Mouse (Mus musculus) intestine, embryonic 16.5 days (tissue): ENCODE results near the gene Olfr519. TPM values are rescaled to one million over a fixed set of nuclear protein-coding genes. Genes with fewer than 3 reads are reported as not detected.

Experiments
- ATAC-seq: fragments of 200-750 bp; cut with Nextera tagmentation; 2 replicates; pipeline ENCODE4 v1.8.0; 2017; ENCODE audit warnings: moderate TSS enrichment, moderate library complexity
- H3K27ac ChIP-seq: fragments of 300-500 bp; sonication (generic); 2 replicates; pipeline ENCODE4 v1.5.1; 2014; ENCODE audit warnings: mild to moderate bottlenecking, low read length
- H3K27me3 ChIP-seq: fragments of 300-500 bp; sonication (generic); replicated peaks from 2 replicates; pipeline ENCODE4 v1.6.1; 2014; ENCODE audit warnings: low read length, control low read depth, mixed read lengths; ENCODE audit not compliant: control insufficient read depth, insufficient read depth
- H3K36me3 ChIP-seq: fragments of 300-500 bp; sonication (generic); 2 replicates; pipeline ENCODE4 v1.6.1; 2014; ENCODE audit warnings: low read length, control low read depth; ENCODE audit not compliant: control insufficient read depth, insufficient read depth
- H3K4me1 ChIP-seq: fragments of 300-500 bp; sonication (generic); 2 replicates; pipeline ENCODE4 v1.6.1; 2014; ENCODE audit warnings: low read length, control low read depth, mixed read lengths; ENCODE audit not compliant: control insufficient read depth, insufficient read depth
- H3K4me2 ChIP-seq: fragments of 300-500 bp; sonication (generic); 2 replicates; pipeline ENCODE4 v1.6.1; 2014; ENCODE audit warnings: low read depth, low read length, control low read depth
- H3K4me3 ChIP-seq: fragments of 300-500 bp; sonication (generic); 2 replicates; pipeline ENCODE4 v1.5.1; 2014; ENCODE audit warnings: mild to moderate bottlenecking, low read length
- H3K9ac ChIP-seq: fragments of 300-500 bp; sonication (generic); 2 replicates; pipeline ENCODE4 v1.6.1; 2014; ENCODE audit warnings: low read depth, low read length
- H3K9me3 ChIP-seq: fragments of 300-500 bp; sonication (generic); 2 replicates; pipeline ENCODE4 v1.6.1; 2016; ENCODE audit warnings: low read length, control low read depth; ENCODE audit not compliant: control insufficient read depth
- WGBS: fragments of 180-500 bp; shearing (Covaris S2); extraction: QIAGEN DNeasy Blood & Tissue Kit; methylation state at CpG from one replicate; pipeline ENCODE4 v1.1.7; 2014; 5-methylcytosine and 5-hydroxymethylcytosine counted together
- polyA plus RNA-seq: library from polyadenylated mRNA; unstranded; fragments of >200 nt; fragmentation: Nextera tagmentation; extraction: Ambion mirVana; gene quantifications from 2 replicates; pipeline ENCODE4 v1.2.1, GENCODE M21; 2015

Olfr519 gene
- polyA plus RNA-seq, 1 experiment from 2014 or later = not detected

DNA sequence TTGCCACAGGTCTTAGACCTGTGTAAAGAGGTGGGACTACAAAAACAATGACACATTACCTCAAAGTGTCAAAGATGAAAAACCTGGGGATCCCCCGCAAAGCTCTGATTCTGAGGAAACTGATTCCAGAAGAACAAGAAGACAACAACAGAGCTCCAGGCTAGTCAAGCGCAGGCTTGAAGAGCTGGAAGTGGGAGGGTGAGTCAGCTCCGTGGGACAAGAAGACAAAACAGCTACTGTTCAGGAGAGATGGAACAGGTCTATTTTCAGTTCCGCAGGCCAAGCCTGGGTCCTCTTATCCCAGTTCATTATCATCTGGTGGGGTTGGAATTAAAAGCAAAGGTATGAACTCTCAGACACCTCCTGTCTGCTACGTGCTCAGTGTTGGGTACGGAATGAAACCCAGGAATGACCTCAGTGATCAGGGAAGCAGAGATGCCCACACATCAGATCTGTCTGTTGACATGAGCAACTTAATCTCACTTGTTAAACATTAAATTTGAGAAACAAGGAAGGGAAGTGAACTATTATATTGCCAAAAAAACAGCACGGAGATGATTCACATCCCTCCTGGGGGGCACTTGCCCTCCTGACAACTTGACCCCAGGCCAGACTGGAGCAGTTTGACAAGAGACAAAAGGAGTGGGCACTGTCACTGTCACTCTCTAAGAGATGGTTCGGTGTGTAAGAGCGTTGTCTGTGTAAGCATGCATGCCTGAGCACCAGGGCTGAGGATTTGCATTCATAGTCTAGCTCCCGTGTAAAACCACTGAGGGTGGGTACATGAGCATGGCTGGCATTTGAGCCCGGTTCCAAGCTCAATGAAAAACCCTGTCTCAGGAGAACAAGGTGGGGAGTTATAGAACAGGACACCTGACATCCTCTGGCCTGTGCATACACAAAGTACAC, 34.3 kb upstream of the Olfr519 start:
- Histone ChIP-seq H3K9ac (no peak overlapping the region), H3K4me2 (no peak overlapping the region), H3K4me3 (no peak overlapping the region), H3K27me3 (no peaks in the 10 kb centered on the region), H3K9me3 (no peaks in the 10 kb centered on the region), H3K36me3 (no peaks in the 10 kb centered on the region), H3K27ac (no peak overlapping the region), H3K4me1 (no peaks in the 10 kb centered on the region)
- ATAC-seq = no peak
- 78% methylated on average over 11 of the region's 11 CpGs for WGBS

DNA sequence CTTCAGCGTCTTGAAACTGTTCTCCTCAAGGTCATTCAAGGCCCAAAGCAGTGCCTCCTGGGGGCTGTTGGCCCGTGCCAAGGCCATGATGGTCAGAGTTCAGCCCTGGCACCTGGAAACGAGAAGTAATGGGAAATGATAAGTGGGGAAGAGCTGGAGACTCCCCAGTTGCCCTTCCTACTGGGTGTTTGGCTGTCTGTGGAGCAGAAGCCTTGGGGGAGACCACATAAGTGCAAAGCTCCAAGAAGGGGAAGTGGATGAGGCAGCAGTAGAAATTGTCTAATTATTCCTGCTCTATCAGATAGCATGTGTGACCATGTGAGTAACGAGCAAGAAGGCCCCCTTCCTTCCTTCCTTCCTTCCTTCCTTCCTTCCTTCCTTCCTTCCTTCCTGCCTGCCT, 32.8 kb upstream of the Olfr519 start:
- Histone ChIP-seq H3K27me3 (no peaks in the 10 kb centered on the region), H3K9ac (no peak overlapping the region), H3K9me3 (no peaks in the 10 kb centered on the region), H3K4me3 (no peak overlapping the region), H3K36me3 (no peaks in the 10 kb centered on the region), H3K4me1 (no peaks in the 10 kb centered on the region), H3K4me2 (no peak overlapping the region), H3K27ac (no peak overlapping the region)
- ATAC-seq = no peak
- 64% methylated on average over 4 of the region's 4 CpGs for WGBS

DNA sequence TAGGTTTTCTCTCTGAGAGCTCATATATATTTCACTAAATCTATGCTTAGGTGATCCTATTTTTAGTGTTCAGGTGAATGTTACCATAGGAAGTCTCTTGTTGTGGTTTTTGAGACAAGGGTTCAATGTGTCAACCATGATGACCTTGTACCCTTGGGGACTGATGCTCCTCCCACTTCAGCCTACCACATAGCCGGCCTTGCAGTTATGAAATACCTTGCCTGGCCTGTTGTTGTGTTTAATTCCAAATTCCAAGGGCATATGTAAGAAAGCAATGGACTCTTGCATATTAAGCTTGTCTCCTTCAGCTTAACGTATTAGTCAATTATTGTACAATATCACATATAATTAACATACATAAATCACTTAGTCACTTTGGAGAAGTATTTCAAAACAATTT, 9.7 kb upstream of the Olfr519 start:
- H3K4me3 ChIP-seq = no peak overlapping the region
- no peaks in the 10 kb centered on the region for H3K4me1 ChIP-seq
- no peaks in the 10 kb centered on the region for H3K36me3 ChIP-seq
- no peak overlapping the region for H3K27ac ChIP-seq
- no peaks in the 10 kb centered on the region for H3K27me3 ChIP-seq
- WGBS = 69% methylated on average over 2 of the region's 2 CpGs
- no peak overlapping the region for H3K9ac ChIP-seq
- no peak for ATAC-seq
- no peaks in the 10 kb centered on the region for H3K9me3 ChIP-seq
- H3K4me2 ChIP-seq = no peak overlapping the region

DNA sequence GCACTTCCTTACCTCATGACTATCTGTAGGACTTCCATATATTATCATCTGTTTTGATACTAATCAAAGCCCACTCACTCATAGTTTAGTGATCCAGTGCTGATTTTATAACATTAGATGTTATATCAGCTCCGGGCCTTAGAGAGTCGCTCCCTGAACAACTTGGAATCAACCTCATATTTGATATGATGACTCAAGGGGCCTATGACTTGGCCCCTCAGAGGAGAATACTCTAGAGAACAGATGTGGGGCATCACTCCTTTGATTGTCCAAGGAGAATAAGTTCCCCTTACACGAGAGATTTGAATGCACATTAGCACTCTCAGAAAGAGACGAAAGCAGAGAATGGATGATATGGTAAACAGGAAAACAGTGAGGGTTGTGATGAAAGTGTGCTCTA, 9.3 kb downstream of the Olfr519 start, which contains the start of gene Olfr518:
Gene Olfr518, minus strand, starts transcription at position 101 of the 400 bp plus-strand sequence.
- no peak for ATAC-seq
- Histone ChIP-seq H3K9ac (no peak within 1 kb of the TSS), H3K27ac (no peak within 1 kb of the TSS)

DNA sequence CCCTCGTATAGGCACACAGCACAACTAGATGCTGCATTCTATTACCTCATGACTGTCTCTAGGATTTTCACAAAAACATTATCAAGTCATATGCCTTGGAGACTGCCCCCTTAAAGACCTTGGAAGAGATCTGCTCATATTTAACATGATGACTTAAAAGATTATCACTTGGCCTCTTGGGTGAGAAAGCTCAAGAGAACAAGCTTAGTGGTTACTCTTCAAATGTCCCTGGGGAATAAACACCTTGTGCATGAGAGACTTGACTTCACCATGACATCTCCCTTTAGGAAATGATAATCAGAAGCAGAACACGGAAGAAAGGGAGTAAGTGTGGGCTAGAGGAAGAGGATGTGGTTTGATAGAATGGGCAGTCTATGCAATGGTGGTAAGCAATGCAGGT, 21.9 kb downstream of the Olfr519 start, which contains the start of gene Olfr517:
Gene Olfr517, minus strand, starts transcription at position 101 of the 400 bp plus-strand sequence.
- Histone ChIP-seq H3K4me3 (no peak within 1 kb of the TSS), H3K9me3 (no peaks in the 10 kb centered on the region), H3K9ac (no peak within 1 kb of the TSS), H3K36me3 (no peaks in the 10 kb centered on the region), H3K27ac (no peak within 1 kb of the TSS), H3K4me1 (no peaks in the 10 kb centered on the region), H3K27me3 (no peaks in the 10 kb centered on the region), H3K4me2 (no peak within 1 kb of the TSS)
- ATAC-seq = no peak
- WGBS = 65% methylated on average over 2 of the region's 2 CpGs

More for the DNA sequence above, 9.3 kb downstream of the Olfr519 start, which contains the start of gene Olfr518:
- Histone ChIP-seq H3K4me3 (no peak within 1 kb of the TSS), H3K4me1 (no peaks in the 10 kb centered on the region), H3K9me3 (no peaks in the 10 kb centered on the region), H3K36me3 (no peaks in the 10 kb centered on the region), H3K27me3 (no peaks in the 10 kb centered on the region), H3K4me2 (no peak within 1 kb of the TSS)
- WGBS = 79% methylated on average over 4 of the region's 4 CpGs

DNA sequence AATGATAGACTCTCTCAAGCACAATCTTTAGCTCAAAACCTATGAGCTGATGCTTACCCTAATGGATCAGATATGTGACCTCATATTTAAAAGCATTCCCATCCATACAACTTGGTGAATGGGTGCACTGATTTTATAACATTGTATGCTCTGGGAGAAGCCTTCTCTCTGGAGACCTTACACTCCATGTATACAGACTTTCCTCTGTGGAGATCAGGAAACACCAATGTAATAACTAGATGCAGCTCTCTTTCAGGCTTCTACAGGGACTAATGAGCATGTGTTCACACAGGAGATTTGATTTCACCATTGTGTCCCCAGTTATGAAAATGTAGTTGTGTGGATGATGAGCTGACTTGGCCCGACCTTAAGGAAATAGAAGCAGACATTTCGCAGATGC, 43.8 kb downstream of the Olfr519 start, which contains the start of gene Olfr516:
Gene Olfr516, minus strand, starts transcription at position 101 of the 400 bp plus-strand sequence.
- ATAC-seq = no peak
- 91% methylated on average over 2 of the region's 2 CpGs for WGBS
- Histone ChIP-seq H3K27me3 (no peaks in the 10 kb centered on the region), H3K4me3 (no peak within 1 kb of the TSS), H3K4me2 (no peak within 1 kb of the TSS), H3K36me3 (no peaks in the 10 kb centered on the region), H3K4me1 (no peaks in the 10 kb centered on the region), H3K9me3 (no peaks in the 10 kb centered on the region), H3K27ac (no peak within 1 kb of the TSS), H3K9ac (no peak within 1 kb of the TSS)

Other genes starting within 250 kb of the Olfr519 start
- not detected in 2 replicates for gene Olfr509, start 242.5 kb downstream of the Olfr519 start, polyA plus RNA-seq
- not detected in 2 replicates for gene Olfr510, start 228.0 kb downstream of the Olfr519 start, polyA plus RNA-seq
- gene Olfr512, start 181.1 kb downstream of the Olfr519 start, polyA plus RNA-seq = not detected in 2 replicates
- gene Olfr513, start 143.4 kb downstream of the Olfr519 start, polyA plus RNA-seq = not detected in 2 replicates
- gene Olfr514, start 68.4 kb downstream of the Olfr519 start, polyA plus RNA-seq = not detected in 2 replicates
- not detected in 2 replicates for gene Olfr516, start 43.9 kb downstream of the Olfr519 start, polyA plus RNA-seq
- gene Olfr517, start 22.0 kb downstream of the Olfr519 start, polyA plus RNA-seq = not detected in 2 replicates
- not detected in 2 replicates for gene Olfr518, start 9.4 kb downstream of the Olfr519 start, polyA plus RNA-seq
- 0.06 TPM in 1 of 2 replicates, not detected in the other for gene Nlrp10, start 35.8 kb upstream of the Olfr519 start, polyA plus RNA-seq
- gene Eif3f, start 40.0 kb upstream of the Olfr519 start, polyA plus RNA-seq = 68.2 TPM in 2 replicates
- gene Tub, start 55.9 kb upstream of the Olfr519 start, polyA plus RNA-seq = 1.8 and 1.9 TPM in 2 replicates
- 1.5 and 1.7 TPM in 2 replicates for gene Ric3, start 188.9 kb upstream of the Olfr519 start, polyA plus RNA-seq